Mouse (Mus musculus): ENCODE measurements around the gene Sdk2. TPM values are rescaled to one million over a fixed set of nuclear protein-coding genes. Genes with fewer than 3 reads are reported as not detected.

Sdk2 gene
- total RNA-seq, 2 experiments from 2014 or later: 5.5 to 10.1 TPM

DNA sequence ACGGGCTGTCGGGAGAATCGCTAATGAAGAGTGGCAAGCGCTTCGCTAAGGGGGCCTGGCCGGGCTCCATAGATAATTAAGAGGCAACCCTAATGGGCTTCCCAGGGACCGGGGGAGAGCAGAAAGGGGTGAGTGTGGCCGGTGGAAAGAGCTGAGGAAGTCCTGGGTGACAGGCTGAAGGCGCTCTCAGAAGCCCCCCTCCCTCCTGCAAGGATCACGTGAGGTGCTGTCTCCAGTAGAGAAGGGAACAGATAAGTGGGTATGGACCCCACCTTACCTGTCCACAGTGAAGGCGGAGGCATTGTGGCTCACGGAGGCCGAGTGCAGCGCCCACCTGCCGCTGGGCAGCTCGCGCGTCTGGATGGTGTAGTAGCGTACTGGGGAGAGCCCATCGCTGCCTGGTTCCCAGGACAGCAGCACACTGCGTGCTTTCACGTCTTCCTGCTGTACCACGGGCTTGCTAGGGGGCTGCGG, 238.7 kb downstream of the Sdk2 start:
- no peak for DNase-seq

DNA sequence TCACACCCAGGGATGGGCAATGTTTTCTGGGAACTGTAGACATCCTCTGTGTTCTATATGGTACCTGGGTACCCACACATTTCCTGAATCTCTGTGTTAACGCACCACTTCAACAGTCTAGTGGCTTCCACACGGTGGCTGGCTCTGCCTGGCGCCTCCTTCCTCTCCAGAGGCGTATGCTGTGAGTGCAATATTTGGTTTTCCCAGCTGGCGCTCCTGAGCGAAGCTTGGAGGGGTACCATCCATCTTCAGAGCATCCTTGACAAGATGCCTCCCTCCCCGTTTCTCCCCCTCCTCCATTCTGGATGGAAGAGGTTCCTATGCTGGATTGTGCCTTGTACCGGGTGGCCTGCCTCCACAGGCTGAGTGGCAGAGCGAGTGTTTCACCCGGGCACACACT, 246.8 kb downstream of the Sdk2 start:
- DNase-seq: no peak

DNA sequence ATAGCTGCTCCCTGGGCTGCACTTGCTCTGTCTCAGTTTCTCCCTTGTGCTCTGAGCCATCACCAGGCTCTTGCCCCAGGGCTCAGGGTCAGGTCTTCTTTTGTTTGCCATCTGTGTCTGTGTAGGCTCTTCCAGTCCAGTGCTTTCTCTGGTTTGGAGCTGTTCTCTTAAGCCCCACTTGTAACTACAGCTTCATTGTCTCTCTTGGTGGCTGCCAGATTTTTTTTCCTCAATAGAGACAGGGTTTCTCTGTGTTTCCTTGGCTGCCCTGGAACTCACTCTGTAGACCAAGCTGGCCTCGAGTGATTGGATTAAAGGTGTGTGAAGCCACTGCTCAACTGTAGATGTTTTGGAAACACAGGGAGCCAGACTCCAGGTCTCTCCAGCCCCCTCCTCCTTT, 247.8 kb downstream of the Sdk2 start:
- no peak for DNase-seq

DNA sequence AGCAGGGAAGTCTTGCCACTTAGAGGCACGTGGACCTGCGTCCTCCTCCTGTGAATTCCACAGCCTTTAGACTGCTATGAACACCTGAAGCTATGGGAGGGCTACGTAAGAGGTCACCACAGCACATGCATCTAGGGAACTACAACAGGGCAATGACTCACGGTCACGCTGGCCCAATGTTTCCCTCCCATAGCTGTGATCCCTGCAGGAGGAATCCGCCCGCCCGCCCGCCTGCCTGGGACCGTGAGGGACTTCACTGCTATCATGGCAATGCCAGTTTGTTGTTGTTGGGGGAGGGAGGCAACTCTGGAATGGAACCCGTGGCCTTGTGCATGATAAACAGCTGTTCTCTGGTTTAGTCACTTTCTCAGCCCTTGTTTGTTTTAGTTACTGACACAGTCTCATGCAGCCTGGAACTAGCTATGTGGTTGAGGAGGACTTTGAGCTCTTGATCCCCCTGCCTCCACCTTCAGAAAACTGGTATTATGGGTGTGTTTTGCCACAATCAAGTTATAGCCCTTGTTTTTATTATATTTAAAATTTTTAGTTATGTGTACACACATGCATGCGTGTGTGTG, 249.8 kb downstream of the Sdk2 start:
- no peak for DNase-seq

DNA sequence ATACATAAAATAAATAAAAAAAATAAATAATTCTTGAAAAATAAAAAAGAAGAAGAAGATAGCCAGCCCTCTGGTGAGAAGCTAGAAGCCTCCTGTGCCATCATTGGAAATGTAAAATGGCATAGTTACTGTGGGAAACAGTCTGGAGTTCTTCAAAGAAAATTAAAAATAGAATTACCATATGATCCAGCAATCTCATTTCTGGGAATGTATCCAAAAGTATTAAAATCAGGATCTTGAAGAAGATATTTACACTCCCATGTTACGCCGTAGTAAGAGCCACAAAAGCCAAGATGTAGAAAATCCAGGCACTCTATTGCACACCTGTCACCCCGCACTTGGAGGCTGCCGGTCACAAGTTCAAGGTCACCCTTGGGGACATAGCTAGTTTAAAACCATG, 250.4 kb downstream of the Sdk2 start:
- DNase-seq: no peak

DNA sequence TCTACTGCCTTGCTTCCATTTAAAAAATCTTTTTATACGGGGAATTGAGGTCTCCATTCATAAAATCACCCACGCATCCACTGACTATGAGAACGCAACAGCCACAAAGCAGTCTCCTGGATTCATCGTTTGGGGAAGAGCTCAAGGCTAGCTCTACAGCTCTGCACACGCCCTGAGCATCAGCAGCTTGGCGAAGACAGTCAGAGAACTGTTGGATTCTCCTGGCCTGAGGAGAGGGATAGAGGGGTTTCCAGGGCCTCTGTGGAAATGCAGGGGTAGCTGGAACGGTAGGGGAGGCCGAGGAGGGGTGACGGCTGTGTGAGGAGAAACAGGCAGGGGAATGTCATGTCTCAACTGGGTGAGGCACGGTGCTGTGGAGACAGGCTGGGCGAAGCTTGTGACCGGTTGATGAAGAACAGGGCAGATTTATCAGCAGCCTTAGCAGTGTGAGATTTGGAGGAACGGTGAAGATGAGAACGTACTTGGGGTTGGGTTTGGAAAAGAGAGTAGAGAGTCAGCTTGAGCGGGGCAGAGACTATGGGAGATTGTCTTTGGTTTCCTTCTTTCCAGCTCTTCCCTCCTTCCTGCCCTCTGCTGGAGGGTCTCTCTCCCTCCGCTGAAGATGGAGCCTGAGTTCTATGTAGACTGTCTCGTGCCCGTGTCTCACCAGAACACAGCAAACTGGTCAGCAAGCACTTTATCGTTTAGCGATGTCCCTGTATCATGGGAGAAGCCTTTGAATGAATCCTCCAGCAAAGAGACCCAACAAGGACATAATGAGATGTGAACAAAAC, 255.1 kb downstream of the Sdk2 start:
- no peak for DNase-seq

DNA sequence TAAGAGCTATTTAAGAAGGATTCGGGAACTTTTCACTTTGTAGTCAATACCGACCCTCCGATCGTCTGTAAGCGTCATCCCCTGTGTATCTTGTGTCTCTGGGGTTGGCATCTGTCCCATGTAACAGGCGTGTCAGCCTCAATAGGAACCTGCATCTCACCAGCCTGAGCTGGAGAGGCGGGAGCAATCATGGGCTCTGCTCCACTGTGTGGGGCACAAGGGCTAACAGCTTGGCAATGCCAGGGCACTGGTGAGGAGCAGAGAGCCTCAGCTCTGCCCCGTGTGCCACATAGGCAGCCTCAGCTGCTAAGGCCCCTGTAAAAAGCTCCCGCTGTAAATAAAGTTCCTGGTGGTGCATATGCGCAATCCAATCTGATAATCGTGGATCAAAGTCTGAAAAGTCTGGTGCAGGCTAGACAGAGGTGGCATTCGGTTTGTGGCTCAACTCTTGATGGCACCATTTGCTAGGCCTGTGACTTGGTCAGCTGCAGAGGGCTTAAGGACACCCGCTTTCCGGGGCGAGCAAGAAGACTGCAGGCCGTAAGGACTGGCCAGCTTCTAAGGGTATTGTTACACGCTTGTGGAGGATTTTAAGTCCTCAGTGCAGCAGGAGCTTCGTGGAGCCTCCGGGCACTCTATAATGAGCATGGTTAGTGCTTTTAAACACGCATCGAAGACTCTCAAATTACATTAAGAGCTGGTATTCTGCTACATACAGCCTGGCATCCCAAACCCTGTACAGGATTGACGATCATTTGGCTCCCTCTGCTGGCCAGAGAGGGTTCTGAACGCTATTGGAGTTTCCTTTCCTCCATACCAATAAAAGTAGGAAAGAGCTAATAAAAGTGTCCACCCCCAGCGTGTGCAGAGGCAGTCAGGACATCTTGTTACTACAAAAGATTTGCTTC, 256.0 kb downstream of the Sdk2 start:
- peak; percentile 82 for DNase-seq

DNA sequence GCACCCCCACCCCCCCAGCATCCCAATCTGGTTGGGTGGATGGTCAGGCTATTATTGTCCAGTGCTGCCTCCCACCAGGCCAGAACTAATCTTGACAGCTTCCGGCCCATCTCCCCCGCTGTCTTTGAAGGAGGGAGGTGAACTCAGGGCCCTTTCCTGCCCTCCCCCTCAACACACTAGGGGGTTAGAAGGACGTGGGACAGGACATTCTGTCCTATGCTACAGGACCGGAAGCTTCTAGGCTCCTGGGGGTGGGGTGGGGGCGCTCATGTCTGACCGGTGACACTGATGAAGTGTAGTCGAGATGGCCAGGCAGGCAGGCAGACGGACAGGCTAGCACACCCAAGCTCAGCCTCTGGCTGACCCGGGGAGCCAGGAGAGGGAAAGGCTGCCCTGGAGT, 259.8 kb downstream of the Sdk2 start:
- DNase-seq: no peak

DNA sequence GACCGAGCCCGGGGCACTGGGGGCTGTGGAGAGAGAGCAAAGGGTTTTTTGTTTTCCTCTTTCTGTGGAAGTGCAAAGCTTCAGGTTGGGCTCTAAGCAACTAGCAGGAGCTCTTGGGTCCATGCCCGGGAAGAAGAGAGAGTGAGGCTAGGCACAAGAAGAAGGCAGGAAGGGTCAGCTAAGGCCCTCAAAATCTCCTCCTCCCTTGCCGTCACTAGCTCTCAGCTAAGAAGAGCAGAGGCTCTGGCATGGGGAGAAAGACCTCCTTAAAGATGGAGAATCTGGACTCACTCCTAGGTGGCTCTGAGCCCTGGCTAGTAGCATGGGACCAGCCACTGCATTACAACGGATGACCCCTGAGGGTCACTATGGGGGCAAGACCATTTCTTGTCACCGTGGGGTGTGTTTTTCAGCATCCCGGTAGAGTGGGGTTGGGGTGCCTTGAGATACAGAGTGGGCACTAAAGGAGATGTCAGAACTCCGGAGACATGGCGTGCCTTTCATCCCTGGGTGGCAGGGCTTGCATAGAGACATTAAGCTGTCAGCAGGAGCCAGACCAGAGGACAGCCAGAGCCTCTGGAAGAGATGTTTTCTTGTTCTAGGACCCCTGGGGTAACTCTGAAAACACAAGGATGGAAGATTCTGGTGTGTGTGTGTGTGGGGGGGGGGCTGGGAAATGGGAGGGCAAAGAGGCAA, 260.3 kb downstream of the Sdk2 start:
- DNase-seq: peak; percentile 73

DNA sequence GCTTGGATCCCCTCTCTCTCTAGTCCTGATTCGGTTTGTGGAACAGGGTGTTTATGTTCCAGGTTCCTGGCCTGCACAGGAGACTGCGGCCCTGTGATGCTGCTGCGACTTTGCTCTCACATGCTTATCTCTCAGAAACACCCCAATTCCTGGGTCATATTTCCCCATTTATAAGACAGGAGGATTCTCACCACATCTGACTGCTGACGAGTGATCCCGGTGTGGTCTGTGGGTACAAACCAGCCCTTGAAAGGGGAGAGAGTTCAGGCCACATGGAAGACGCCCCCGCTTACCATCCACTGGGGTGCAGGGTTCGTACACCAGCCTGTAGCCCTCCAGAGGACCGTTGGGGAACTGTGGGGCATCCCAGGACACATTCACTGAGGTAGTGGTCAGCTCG, 260.9 kb downstream of the Sdk2 start:
- no peak for DNase-seq

DNA sequence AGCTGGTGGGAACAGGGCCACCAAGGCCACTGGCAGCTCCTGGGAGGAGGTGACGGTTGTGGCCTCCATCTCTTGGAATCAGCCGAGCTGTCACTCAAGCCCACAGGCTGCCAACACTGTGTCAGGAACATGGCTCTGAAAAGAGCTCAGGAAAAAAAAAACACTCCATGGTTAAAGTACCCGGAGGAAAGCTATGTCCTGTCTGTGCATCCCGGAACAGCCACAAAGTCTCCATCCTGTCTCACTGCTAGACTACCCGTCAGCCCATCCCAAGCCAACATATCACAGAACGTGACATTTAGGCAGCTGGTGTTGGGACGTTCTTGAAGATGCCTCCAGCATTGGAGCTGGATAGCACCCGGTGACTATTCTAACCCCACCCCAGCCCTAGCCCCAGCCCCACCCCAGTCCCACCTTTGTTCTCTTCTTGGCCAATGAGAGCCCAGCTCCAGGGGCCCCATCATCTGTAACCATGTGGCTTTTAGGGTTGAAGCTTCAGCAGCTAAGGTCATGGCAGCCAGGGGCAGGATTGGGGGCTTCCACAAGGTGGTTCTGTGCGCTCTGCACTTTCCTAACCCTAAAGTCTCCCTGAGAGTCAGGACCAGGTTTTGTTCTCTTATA, 263.4 kb downstream of the Sdk2 start:
- no peak for DNase-seq

DNA sequence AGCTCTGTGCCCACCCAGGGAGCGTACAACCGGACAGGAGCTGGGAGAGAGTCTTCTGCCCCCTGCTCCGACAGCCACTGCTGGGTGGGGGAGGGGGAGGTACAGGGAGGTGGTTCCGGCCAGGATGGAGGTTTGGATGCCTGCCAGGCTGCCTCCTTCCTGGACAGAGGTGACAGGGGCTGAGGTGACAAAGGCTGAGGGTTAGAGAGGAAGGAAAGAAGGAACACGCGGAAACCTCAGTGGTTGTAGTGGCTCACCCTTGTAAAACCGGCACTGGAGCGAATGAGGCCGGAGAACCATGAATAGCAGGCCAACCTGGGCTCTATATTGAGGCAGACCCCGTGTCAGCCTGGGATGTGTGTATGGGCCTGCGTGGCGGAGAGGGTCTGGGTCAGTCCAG, 264.4 kb downstream of the Sdk2 start:
- peak; percentile 49 for DNase-seq

DNA sequence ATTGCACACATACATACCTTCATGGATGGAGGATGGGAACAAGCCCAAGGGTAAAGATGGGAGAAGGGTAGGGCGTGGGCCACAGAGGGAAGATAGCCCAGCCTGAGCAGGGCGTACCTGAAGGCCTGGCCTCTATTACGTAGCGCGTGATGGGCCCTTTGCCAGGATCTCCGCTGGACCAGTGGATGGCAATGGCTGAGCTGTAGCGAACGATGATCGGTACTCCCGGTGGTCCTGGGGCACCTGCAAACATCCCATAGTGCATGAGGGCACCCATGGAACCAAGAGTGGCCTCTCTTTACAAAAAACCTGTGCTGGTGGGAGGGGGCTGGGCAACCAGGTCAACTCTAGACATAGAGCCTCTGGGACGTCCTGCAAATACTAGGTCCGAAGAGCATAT, 266.8 kb downstream of the Sdk2 start:
- DNase-seq: no peak

DNA sequence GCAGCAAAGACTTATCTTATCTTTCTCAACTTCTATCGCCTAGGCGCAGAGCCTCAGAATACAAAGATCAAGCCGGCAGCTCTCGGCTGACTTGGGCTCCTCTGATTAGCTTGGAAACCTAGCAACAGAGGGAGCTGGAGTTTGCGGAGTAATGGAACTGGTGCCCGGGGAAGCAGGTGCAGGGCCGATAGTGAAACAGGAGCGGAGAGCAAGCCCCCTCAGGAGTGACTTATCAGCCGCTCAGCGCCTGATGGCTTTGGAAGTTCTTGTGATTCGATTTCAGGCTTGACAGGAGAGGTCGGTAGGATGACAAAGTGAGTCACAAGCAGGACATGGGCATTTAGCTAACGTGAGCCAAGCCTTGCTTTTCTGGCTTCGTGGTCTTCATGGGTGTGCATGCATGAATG, 267.8 kb downstream of the Sdk2 start:
- no peak for DNase-seq

DNA sequence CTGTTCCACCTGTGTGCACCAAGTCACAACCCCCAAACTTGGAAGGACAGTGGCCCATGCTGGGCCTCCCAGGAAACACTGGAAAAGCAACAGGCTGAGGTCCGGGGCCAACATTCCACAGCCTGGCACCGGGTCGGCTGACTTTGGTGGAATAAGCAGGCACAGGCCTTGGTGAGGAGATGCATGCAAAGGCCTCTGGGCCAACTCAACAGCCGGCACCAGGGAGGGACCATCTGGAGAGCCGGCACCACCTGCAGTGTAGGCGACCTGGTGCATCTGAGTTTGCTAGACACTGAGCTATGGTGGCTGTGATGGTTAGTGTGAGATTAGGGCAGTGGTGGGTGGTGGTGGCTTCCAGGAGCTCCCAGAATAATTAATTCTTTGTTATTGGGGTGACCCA, 268.8 kb downstream of the Sdk2 start:
- DNase-seq: no peak

DNA sequence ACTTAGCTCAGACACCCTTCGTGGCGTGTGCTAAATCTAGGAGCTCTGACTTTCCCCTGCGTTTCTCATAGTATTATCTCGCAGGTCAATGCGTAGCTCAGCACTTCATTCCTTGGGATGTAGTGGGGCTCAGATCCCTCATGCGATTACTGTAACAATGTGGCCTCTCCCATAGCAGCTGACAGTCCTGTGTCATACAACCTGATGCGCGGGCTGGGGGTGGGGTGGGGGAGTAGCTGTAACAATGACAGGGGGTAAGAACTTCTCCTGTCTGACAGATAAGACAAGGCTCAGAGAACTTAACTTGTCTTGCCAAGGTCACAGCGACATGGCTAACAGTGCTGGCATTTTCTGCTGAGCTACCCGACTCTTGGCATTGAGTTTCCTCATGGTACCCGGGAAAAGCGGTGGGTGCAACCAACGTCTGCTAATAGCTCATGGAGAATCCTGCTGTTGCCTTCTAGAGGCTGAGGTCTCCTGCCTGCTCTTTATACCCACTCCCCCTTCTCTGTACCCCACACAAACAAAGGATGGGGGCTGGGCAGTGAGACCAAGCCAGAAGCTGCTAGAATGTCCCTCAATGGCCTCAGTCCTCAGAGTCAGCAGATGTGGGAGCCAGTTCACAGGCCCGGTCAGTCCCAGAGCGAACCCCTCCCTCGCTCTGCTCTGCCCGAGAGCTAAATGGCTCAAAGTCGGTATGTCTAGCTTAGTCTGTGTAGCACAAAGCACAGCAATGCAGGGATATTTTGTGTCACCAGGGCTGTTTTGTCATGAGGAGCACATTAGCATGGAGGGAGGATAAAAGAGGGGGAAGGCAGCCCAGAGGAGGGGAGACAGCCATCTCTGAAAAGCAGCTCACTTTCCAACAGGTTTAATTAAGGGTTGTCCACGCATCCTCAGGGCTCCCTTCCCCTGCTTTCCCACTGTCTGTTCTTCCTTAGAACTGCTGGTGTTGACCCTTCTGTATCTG, 269.5 kb downstream of the Sdk2 start:
- DNase-seq: no peak

DNA sequence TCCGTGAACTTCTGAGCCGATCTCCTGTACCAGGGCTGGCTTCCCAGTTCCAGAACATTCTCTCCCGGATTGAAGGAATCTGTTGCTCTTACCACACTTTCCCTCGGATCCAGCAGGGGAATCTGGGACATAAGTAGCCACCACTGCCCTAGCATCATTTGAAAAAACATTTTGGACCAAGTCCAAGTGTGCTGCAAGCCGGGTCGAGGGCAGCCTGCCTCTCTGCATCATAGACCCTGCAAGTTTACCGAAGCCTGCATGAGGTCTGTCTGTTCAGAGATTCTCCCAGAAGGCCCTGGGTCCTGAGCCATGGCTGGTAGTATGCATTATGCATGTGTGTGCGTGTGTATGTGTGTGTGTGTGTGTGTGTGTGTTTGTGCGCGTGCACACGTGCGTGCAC, 271.0 kb downstream of the Sdk2 start:
- DNase-seq: no peak

DNA sequence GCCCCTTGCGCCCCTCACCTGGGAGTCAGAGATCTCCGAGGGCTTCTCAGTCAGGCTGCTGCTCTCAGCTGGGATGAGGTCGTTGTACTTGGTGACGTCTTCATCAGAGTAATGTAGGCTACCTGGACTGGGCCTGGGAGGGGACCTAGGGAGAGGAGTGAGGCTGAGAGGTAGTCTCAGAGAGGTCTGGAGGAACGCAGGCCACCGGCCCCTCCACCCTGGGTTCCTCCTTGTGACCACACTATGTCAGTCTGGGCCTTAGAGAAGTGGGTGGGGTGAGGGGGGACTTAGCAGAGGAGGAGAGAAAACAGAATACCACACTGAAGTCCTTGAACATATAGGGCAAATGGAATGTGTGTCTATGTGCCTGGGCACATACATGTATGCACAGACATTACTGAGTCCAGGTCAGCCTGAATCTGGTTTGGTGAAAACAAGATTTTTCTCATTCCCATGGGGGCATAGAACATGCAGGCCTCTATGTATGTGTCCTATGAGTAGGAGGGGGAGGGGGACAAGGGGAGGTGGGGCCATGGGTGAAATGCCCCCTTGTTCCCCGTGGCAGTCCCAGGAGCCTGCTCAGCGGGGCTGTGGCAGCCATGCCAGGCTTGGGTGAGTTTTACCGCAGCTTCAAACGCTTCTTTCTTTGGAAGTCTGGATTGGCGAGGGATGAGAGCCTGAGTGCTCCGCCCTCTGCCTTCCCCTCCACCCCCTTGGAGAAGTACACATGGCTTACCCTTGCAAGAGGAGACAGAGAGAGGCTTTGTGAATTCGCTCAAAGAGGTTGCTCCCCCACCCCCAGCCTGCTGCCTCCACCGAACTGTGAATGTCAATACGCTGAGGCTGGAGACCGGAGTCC, 275.3 kb downstream of the Sdk2 start:
- no peak for DNase-seq

DNA sequence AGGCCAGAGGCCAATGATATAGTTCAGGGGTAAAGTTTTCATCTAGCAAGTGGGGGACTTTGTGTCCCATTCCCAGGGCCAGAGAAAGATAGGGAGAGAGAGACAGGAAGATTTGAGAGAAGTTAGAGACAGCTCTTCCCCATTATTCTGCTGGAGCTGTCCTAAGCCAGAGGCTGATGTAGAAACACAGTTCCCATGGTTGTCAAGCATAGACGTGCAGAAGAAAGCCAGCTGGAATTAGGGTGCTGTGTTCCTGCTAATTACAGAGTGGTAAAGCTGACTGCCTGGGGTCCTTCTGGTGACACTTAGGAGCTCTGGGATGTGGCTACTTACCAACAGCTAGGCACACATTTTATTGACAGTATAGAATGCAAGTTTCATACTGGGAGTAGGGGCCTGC, 277.7 kb downstream of the Sdk2 start:
- no peak for DNase-seq

Data from gastrocnemius, postnatal 10 days (tissue).